Mouse (Mus musculus) myocyte (in vitro differentiated cells): ENCODE measurements at regions not wholly inside any gene's neighbourhood (a gene's known extent, or its start where the extent isn't known, plus 50 kb on each side); places are given as distances from the start of the nearest gene placed in this dataset.

Source experiments
- H3K27me3 ChIP-seq: one replicate; pipeline ENCODE4 v1.6.1; 2011; ENCODE audit not compliant: control insufficient read depth, insufficient read depth, insufficient read length
- H3K36me3 ChIP-seq: one replicate; pipeline ENCODE4 v1.6.1; 2011; ENCODE audit not compliant: control insufficient read depth, insufficient read depth
- H3K4me2 ChIP-seq: one replicate; pipeline ENCODE4 v1.6.1; 2011; ENCODE audit warnings: low read depth, control low read depth
- H3K4me3 ChIP-seq: one replicate; pipeline ENCODE4 v1.5.1; 2011; ENCODE audit warnings: mild to moderate bottlenecking, control low read depth, moderate library complexity
- H3K79me2 ChIP-seq: one replicate; pipeline ENCODE4 v1.6.1; 2011; ENCODE audit not compliant: control insufficient read depth, insufficient read depth
- H3ac ChIP-seq: one replicate; pipeline ENCODE4 v1.6.1; 2011; ENCODE audit not compliant: control insufficient read depth, insufficient read length
- CEBPB ChIP-seq: IDR thresholded peaks from 2 replicates; pipeline ENCODE4 v1.6.1; 2011; ENCODE audit warnings: mild to moderate bottlenecking, moderate library complexity; ENCODE audit not compliant: poor library complexity, insufficient read depth, severe bottlenecking
- E2F4 ChIP-seq: IDR thresholded peaks from one replicate; pipeline ENCODE4 v1.6.1; 2011; ENCODE audit warnings: mild to moderate bottlenecking, control low read depth, moderate library complexity; ENCODE audit not compliant: insufficient read depth
- MAX ChIP-seq: IDR thresholded peaks from one replicate; pipeline ENCODE4 v1.6.1; 2011; ENCODE audit warnings: low read depth, mild to moderate bottlenecking, control low read depth
- MYOD1 ChIP-seq, 3 experiments: IDR thresholded peaks; one replicate each; pipeline ENCODE4 v1.6.1; 2011; ENCODE audit warnings: control low read depth in 2 of 3, low read depth in 2 of 3, mild to moderate bottlenecking in 2 of 3, moderate library complexity in 1 of 3; ENCODE audit not compliant: insufficient read length in 2 of 3, control insufficient read depth in 1 of 3
- MYOG ChIP-seq, 3 experiments: IDR thresholded peaks; one replicate each; pipeline ENCODE4 v1.6.1; 2011; ENCODE audit warnings: control low read depth in 2 of 3, low read depth in 2 of 3, mild to moderate bottlenecking in 2 of 3; ENCODE audit not compliant: insufficient read length in 2 of 3, control insufficient read depth in 1 of 3, insufficient read depth in 1 of 3
- POLR2A ChIP-seq: IDR thresholded peaks from one replicate; pipeline ENCODE4 v1.6.1; 2011; ENCODE audit warnings: low read depth, mild to moderate bottlenecking, control low read depth, moderate library complexity; ENCODE audit not compliant: insufficient read length
- POLR2AphosphoS2 ChIP-seq: IDR thresholded peaks from one replicate; pipeline ENCODE4 v1.6.1; 2011; ENCODE audit warnings: low read depth, control low read depth; ENCODE audit not compliant: insufficient read length
- REST ChIP-seq: IDR thresholded peaks from one replicate; pipeline ENCODE4 v1.6.1; 2011; ENCODE audit warnings: mild to moderate bottlenecking, control low read depth, moderate library complexity; ENCODE audit not compliant: insufficient read depth, insufficient read length
- SRF ChIP-seq: IDR thresholded peaks from one replicate; pipeline ENCODE4 v1.6.1; 2011; ENCODE audit warnings: low read depth; ENCODE audit not compliant: control insufficient read depth, insufficient read length
- TCF12 ChIP-seq: IDR thresholded peaks from one replicate; pipeline ENCODE4 v1.6.1; 2011; ENCODE audit warnings: mild to moderate bottlenecking, control low read depth; ENCODE audit not compliant: poor library complexity, insufficient read depth, severe bottlenecking
- TCF3 ChIP-seq: IDR thresholded peaks from one replicate; pipeline ENCODE4 v1.6.1; 2011; ENCODE audit warnings: low read depth, control low read depth; ENCODE audit not compliant: insufficient read length
- USF1 ChIP-seq: IDR thresholded peaks from one replicate; pipeline ENCODE4 v1.6.1; 2011; ENCODE audit warnings: low read depth, mild to moderate bottlenecking, control low read depth, moderate library complexity

GRCm38 (mm10) chr11:71576801-71577200 lies 172.9 kb upstream of the Wscd1 start:
- no peak for TF ChIP-seq CEBPB
- no peak for TF ChIP-seq POLR2AphosphoS2
- TF ChIP-seq SRF, result no peak
- no peak for TF ChIP-seq TCF3
- no peak for TF ChIP-seq REST
- no peak for TF ChIP-seq MAX
- no peak for TF ChIP-seq USF1
- TF ChIP-seq E2F4, result no peak
- TF ChIP-seq MYOG (IDR thresholded peaks at IDR 0.05; ENCODE audit: control insufficient read depth in 1 of 3, insufficient read depth in 1 of 3, insufficient read length in 2 of 3, low read depth in 2 of 3), result no peak
- no peak for TF ChIP-seq TCF12
- no peak for TF ChIP-seq POLR2A
- no peak for TF ChIP-seq MYOD1 (IDR thresholded peaks at IDR 0.05; ENCODE audit: control insufficient read depth in 1 of 3, insufficient read length in 2 of 3, low read depth in 2 of 3)
- H3K4me2 ChIP-seq, result no peak overlapping the region
- H3ac ChIP-seq, result no peak overlapping the region
- no peaks in the 10 kb centered on the region for H3K27me3 ChIP-seq
- H3K4me3 ChIP-seq, result no peak overlapping the region
- no peaks in the 10 kb centered on the region for H3K79me2 ChIP-seq
- no peaks in the 10 kb centered on the region for H3K36me3 ChIP-seq

- no peaks in the 10 kb centered on the region for H3K36me3 ChIP-seq
These were observed 167.9 kb upstream of the Wscd1 start for GRCm38 (mm10) chr11:71581775-71582174.

GRCm38 (mm10) chr11:71591014-71591413 lies 158.7 kb upstream of the Wscd1 start:
- no peak for TF ChIP-seq MAX
- no peak for TF ChIP-seq REST
- no peak for TF ChIP-seq MYOG (IDR thresholded peaks at IDR 0.05; ENCODE audit: control insufficient read depth in 1 of 3, insufficient read depth in 1 of 3, insufficient read length in 2 of 3, low read depth in 2 of 3)
- no peak for TF ChIP-seq USF1
- no peak for TF ChIP-seq E2F4
- TF ChIP-seq POLR2AphosphoS2, result no peak
- no peak for TF ChIP-seq POLR2A
- TF ChIP-seq MYOD1 (IDR thresholded peaks at IDR 0.05; ENCODE audit: control insufficient read depth in 1 of 3, insufficient read length in 2 of 3, low read depth in 2 of 3), result no peak
- no peak for TF ChIP-seq CEBPB
- TF ChIP-seq TCF3, result no peak
- TF ChIP-seq TCF12, result no peak
- TF ChIP-seq SRF, result no peak
- Histone ChIP-seq H3K36me3 (no peaks in the 10 kb centered on the region), H3K4me3 (no peak overlapping the region), H3K4me2 (no peak overlapping the region), H3ac (no peak overlapping the region), H3K27me3 (no peaks in the 10 kb centered on the region), H3K79me2 (no peaks in the 10 kb centered on the region)

More at GRCm38 (mm10) chr11:71581775-71582174, 167.9 kb upstream of the Wscd1 start:
- no peak overlapping the region for H3ac ChIP-seq
- H3K4me3 ChIP-seq, result no peak overlapping the region
- TF ChIP-seq USF1, result no peak
- no peak for TF ChIP-seq MYOD1 (IDR thresholded peaks at IDR 0.05; ENCODE audit: control insufficient read depth in 1 of 3, insufficient read length in 2 of 3, low read depth in 2 of 3)
- no peak for TF ChIP-seq REST
- no peak for TF ChIP-seq CEBPB
- no peak for TF ChIP-seq SRF
- TF ChIP-seq TCF12, result no peak
- no peak for TF ChIP-seq MAX
- no peak for TF ChIP-seq E2F4
- no peak for TF ChIP-seq TCF3
- TF ChIP-seq POLR2AphosphoS2, result no peak
- no peak for TF ChIP-seq POLR2A
- no peaks in the 10 kb centered on the region for H3K27me3 ChIP-seq
- H3K4me2 ChIP-seq, result no peak overlapping the region
- H3K79me2 ChIP-seq, result no peaks in the 10 kb centered on the region

- Histone ChIP-seq H3K27me3 (no peaks in the 10 kb centered on the region), H3K4me2 (no peak overlapping the region), H3ac (no peak overlapping the region), H3K4me3 (no peak overlapping the region), H3K79me2 (no peaks in the 10 kb centered on the region), H3K36me3 (no peaks in the 10 kb centered on the region)
- TF ChIP-seq MYOD1 (IDR thresholded peaks at IDR 0.05; ENCODE audit: control insufficient read depth in 1 of 3, insufficient read length in 2 of 3, low read depth in 2 of 3) (no peak), MYOG (IDR thresholded peaks at IDR 0.05; ENCODE audit: control insufficient read depth in 1 of 3, insufficient read depth in 1 of 3, insufficient read length in 2 of 3, low read depth in 2 of 3) (no peak), CEBPB (no peak), TCF12 (no peak), POLR2A (no peak), USF1 (no peak), MAX (no peak), SRF (no peak), POLR2AphosphoS2 (no peak), REST (no peak), TCF3 (no peak), E2F4 (no peak)
These were observed 155.4 kb upstream of the Wscd1 start for GRCm38 (mm10) chr11:71594250-71594847.

- Histone ChIP-seq H3K4me2 (no peak overlapping the region), H3K36me3 (no peaks in the 10 kb centered on the region), H3K27me3 (no peaks in the 10 kb centered on the region), H3ac (no peak overlapping the region), H3K4me3 (no peak overlapping the region), H3K79me2 (no peaks in the 10 kb centered on the region)
- TF ChIP-seq USF1, result no peak
These were observed 152.0 kb upstream of the Wscd1 start for GRCm38 (mm10) chr11:71597709-71598108.
